Mouse (Mus musculus): ENCODE data around the gene Arhgap45. TPM values are rescaled to one million over a fixed set of nuclear protein-coding genes. Genes with fewer than 3 reads are reported as not detected.
A peak's percentile ranks its signal among the peaks of the same experiment; 100 is the strongest.

The Arhgap45 gene
- polyA plus RNA-seq, 2 experiments: 3.4 to 12.8 TPM

DNA sequence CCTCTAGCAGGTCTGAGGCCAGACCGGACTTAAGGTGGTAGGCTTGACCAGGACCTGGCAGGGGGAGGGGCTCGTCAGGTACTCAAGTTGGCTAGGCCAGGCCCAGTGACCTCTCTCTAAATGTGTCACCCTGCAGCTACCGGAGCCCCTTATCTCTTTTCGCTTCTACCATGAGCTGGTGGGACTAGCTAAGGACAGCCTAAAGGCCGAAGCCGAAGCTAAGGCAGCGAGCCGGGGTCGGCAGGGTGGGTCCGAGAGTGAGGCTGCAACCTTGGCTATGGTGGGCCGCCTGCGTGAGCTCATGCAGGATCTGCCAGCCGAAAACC, 12.0 kb downstream of the Arhgap45 start:
- no peak overlapping the region for H3K27ac ChIP-seq (replicated peaks; ENCODE audit: low read depth, low read length)
- no peaks in the 10 kb centered on the region for H3K27me3 ChIP-seq (ENCODE audit: control insufficient read depth, insufficient read depth, low read length)
- no peak overlapping the region for H3K4me3 ChIP-seq (replicated peaks; ENCODE audit: low read length)
- H3K4me2 ChIP-seq (replicated peaks; ENCODE audit: low read depth, low read length, severe bottlenecking): no peak overlapping the region
- DNase-seq (ENCODE audit: low spot score) (no peak), ATAC-seq (ENCODE audit: low FRiP score, low read depth) (no peak)
- WGBS: 90% methylated on average over 13 of the region's 13 CpGs
- H3K9ac ChIP-seq (ENCODE audit: low read depth, low read length, severe bottlenecking): no peak overlapping the region
- no peaks in the 10 kb centered on the region for H3K36me3 ChIP-seq (ENCODE audit: control insufficient read depth, insufficient read depth, low read length)
- no peak for TF ChIP-seq POLR2A (IDR thresholded peaks at IDR 0.05; ENCODE audit: borderline replicate concordance, extremely low read depth, insufficient read depth, insufficient read length)
- no peaks in the 10 kb centered on the region for H3K4me1 ChIP-seq (ENCODE audit: control insufficient read depth, insufficient read depth, low read length)
- H3K9me3 ChIP-seq (ENCODE audit: control insufficient read depth, low read length): no peaks in the 10 kb centered on the region

GRCm38 (mm10) chr10:80030191-80030590, 13.7 kb downstream of the Arhgap45 start:
- Histone ChIP-seq H3K4me1 (ENCODE audit: control insufficient read depth, insufficient read depth, low read length) (no peaks in the 10 kb centered on the region), H3K36me3 (ENCODE audit: control insufficient read depth, insufficient read depth, low read length) (peaks cover 8% of the 10 kb centered on the region), H3K4me2 (replicated peaks; ENCODE audit: low read depth, low read length, severe bottlenecking) (no peak overlapping the region), H3K27ac (replicated peaks; ENCODE audit: low read depth, low read length) (no peak overlapping the region), H3K4me3 (replicated peaks; ENCODE audit: low read length) (no peak overlapping the region), H3K9ac (ENCODE audit: low read depth, low read length, severe bottlenecking) (no peak overlapping the region), H3K9me3 (ENCODE audit: control insufficient read depth, low read length) (no peaks in the 10 kb centered on the region), H3K27me3 (ENCODE audit: control insufficient read depth, insufficient read depth, low read length) (no peaks in the 10 kb centered on the region)
- WGBS: 86% methylated on average over 9 of the region's 9 CpGs
- no peak for TF ChIP-seq POLR2A (IDR thresholded peaks at IDR 0.05; ENCODE audit: borderline replicate concordance, extremely low read depth, insufficient read depth, insufficient read length)
- ATAC-seq (ENCODE audit: low FRiP score, low read depth): no peak
- DNase-seq (ENCODE audit: low spot score): no peak

DNA sequence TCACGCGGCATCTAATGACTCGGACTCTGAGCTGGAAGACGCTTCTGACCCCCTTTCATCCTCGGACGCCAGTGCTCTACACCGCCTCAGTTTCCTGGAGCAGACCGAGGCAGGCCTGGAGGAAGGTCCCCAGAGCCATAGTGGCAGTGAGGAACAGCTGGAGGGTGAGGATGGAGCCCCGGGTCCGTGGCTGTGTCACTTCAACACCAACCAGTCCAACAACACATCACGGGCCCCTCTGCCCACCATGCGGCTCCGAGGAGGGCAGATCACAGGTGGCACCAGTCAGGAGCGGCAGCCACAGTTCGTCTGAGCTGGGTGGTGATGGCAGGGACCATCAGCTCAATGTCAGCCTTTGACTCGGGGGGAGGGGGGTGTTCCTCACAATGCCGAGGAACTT, 14.3 kb downstream of the Arhgap45 start:
- H3K36me3 ChIP-seq (ENCODE audit: control insufficient read depth, insufficient read depth, low read length): peaks cover 14% of the 10 kb centered on the region
- TF ChIP-seq POLR2A (IDR thresholded peaks at IDR 0.05; ENCODE audit: borderline replicate concordance, extremely low read depth, insufficient read depth, insufficient read length): no peak
- H3K4me2 ChIP-seq (replicated peaks; ENCODE audit: low read depth, low read length, severe bottlenecking): no peak overlapping the region
- no peak for ATAC-seq (ENCODE audit: low FRiP score, low read depth)
- H3K4me3 ChIP-seq (replicated peaks; ENCODE audit: low read length): no peak overlapping the region
- 79% methylated on average over 17 of the region's 17 CpGs for WGBS
- H3K9me3 ChIP-seq (ENCODE audit: control insufficient read depth, low read length): no peaks in the 10 kb centered on the region
- H3K9ac ChIP-seq (ENCODE audit: low read depth, low read length, severe bottlenecking): no peak overlapping the region
- no peaks in the 10 kb centered on the region for H3K4me1 ChIP-seq (ENCODE audit: control insufficient read depth, insufficient read depth, low read length)
- no peak for DNase-seq (ENCODE audit: low spot score)
- H3K27me3 ChIP-seq (ENCODE audit: control insufficient read depth, insufficient read depth, low read length): no peaks in the 10 kb centered on the region
- no peak overlapping the region for H3K27ac ChIP-seq (replicated peaks; ENCODE audit: low read depth, low read length)

- Histone ChIP-seq H3K27me3 (ENCODE audit: control insufficient read depth, insufficient read depth, low read length) (no peaks in the 10 kb centered on the region), H3K27ac (replicated peaks; ENCODE audit: low read depth, low read length) (no peak overlapping the region), H3K36me3 (ENCODE audit: control insufficient read depth, insufficient read depth, low read length) (peaks cover 36% of the 10 kb centered on the region), H3K9me3 (ENCODE audit: control insufficient read depth, low read length) (no peaks in the 10 kb centered on the region), H3K4me3 (replicated peaks; ENCODE audit: low read length) (no peak overlapping the region), H3K9ac (ENCODE audit: low read depth, low read length, severe bottlenecking) (no peak overlapping the region), H3K4me2 (replicated peaks; ENCODE audit: low read depth, low read length, severe bottlenecking) (no peak overlapping the region), H3K4me1 (ENCODE audit: control insufficient read depth, insufficient read depth, low read length) (peaks cover 1% of the 10 kb centered on the region; the same call in 1 of the 2 replicates)
- no peak for TF ChIP-seq POLR2A (IDR thresholded peaks at IDR 0.05; ENCODE audit: borderline replicate concordance, extremely low read depth, insufficient read depth, insufficient read length)
- no peak for DNase-seq (ENCODE audit: low spot score)
- no peak for ATAC-seq (ENCODE audit: low FRiP score, low read depth)
- 62% methylated on average over 5 of the region's 5 CpGs for WGBS
Observed at GRCm38 (mm10) chr10:80032799-80033480, 16.5 kb downstream of the Arhgap45 start.

DNA sequence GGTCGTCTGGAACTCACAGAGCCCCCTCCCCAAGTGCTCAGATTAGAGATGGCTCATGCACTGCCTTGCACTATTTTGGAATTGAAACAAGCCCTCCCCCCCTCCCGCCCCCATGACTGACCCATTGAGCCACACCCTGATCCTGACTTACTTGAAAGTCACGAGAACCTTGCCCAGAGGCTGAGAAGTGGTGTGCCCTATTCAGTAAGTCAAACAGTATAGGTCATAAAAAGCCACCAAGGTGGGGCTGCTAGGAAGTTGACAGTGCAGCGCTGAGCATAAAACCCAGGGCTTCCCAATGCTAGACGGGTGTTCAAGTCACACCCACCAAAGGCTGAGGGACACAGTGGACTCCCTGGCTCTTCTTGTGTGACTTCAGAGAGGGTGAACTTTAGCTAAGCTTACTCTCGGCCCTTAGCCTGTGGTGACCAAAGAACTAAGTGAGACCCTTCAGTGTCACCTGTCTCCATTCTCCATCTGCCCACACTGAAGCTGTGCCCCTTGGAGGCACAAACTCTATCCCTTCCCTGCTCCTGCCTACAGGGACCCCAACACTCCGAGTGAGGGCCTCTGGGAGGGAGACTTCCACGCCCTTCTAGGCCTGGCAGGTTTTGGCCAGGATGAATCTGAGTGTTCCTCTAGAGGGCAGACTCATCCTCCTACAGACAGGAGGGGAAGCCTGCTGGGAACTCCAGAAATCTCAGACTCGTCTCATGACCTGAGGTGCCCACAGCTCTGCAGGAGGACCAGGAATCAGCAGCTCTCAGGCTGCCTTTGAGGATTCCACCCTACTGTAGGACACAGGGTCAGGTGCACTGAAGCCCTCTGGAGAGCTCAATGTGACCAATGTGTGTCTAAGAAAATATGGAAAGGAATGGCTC, 17.3 kb downstream of the Arhgap45 start:
- ATAC-seq (ENCODE audit: low FRiP score, low read depth) (peak; percentile 37; the same call in 1 of the 2 replicates), DNase-seq (ENCODE audit: low spot score) (no peak)
- WGBS: 34% methylated on average over 9 of the region's 9 CpGs
- Histone ChIP-seq H3K4me2 (replicated peaks; ENCODE audit: low read depth, low read length, severe bottlenecking) (no peak overlapping the region), H3K9me3 (ENCODE audit: control insufficient read depth, low read length) (no peaks in the 10 kb centered on the region), H3K27me3 (ENCODE audit: control insufficient read depth, insufficient read depth, low read length) (no peaks in the 10 kb centered on the region), H3K9ac (ENCODE audit: low read depth, low read length, severe bottlenecking) (no peak overlapping the region), H3K36me3 (ENCODE audit: control insufficient read depth, insufficient read depth, low read length) (peaks cover 41% of the 10 kb centered on the region), H3K4me1 (ENCODE audit: control insufficient read depth, insufficient read depth, low read length) (peaks cover 9% of the 10 kb centered on the region), H3K27ac (replicated peaks; ENCODE audit: low read depth, low read length) (no peak overlapping the region), H3K4me3 (replicated peaks; ENCODE audit: low read length) (no peak overlapping the region)
- TF ChIP-seq POLR2A (IDR thresholded peaks at IDR 0.05; ENCODE audit: borderline replicate concordance, extremely low read depth, insufficient read depth, insufficient read length): no peak
